Mouse (Mus musculus): ENCODE data around the gene Carmil1. TPM values are rescaled to one million over a fixed set of nuclear protein-coding genes. Genes with fewer than 3 reads are reported as not detected.

The Carmil1 gene
- polyA plus RNA-seq, 1 experiment from 2014 or later, result 34.3 TPM

- no peaks in the 10 kb centered on the region for H3K27me3 ChIP-seq
- 77% methylated on average over 5 of the region's 5 CpGs for WGBS
- H3K4me2 ChIP-seq (replicated peaks), result no peak overlapping the region
- peaks cover 4% of the 10 kb centered on the region; the same call in 1 of the 2 replicates for H3K4me1 ChIP-seq
- H3K4me3 ChIP-seq, result no peak overlapping the region
- H3K9me3 ChIP-seq (replicated peaks), result peaks cover 4% of the 10 kb centered on the region
- no peaks in the 10 kb centered on the region for H3K36me3 ChIP-seq
- no peak overlapping the region for H3K27ac ChIP-seq
- ATAC-seq (ENCODE audit: low FRiP score), result no peak
- no peak overlapping the region for H3K9ac ChIP-seq
Measured at GRCm38 (mm10) chr13:24194018-24194417, 86.6 kb downstream of the Carmil1 start.

GRCm38 (mm10) chr13:24190875-24191663 lies 89.5 kb downstream of the Carmil1 start:
- Histone ChIP-seq H3K9me3 (replicated peaks) (peaks cover 4% of the 10 kb centered on the region), H3K4me1 (0 out of 2 replicates have a peak, but pooled peaks cover 4% of the 10 kb centered on the region), H3K27ac (no peak overlapping the region), H3K36me3 (no peaks in the 10 kb centered on the region), H3K4me2 (replicated peaks) (no peak overlapping the region), H3K4me3 (no peak overlapping the region), H3K9ac (no peak overlapping the region), H3K27me3 (no peaks in the 10 kb centered on the region)
- ATAC-seq (ENCODE audit: low FRiP score), result no peak
- WGBS, result 84% methylated on average over 9 of the region's 9 CpGs

- no peak overlapping the region for H3K4me2 ChIP-seq (replicated peaks)
- no peaks in the 10 kb centered on the region for H3K27me3 ChIP-seq
- H3K27ac ChIP-seq, result no peak overlapping the region
- WGBS, result 80% methylated on average over 2 of the region's 2 CpGs
- H3K4me1 ChIP-seq, result peaks cover 13% of the 10 kb centered on the region; the same call in 1 of the 2 replicates
- no peak overlapping the region for H3K4me3 ChIP-seq
- no peak overlapping the region for H3K9ac ChIP-seq
- no peaks in the 10 kb centered on the region for H3K36me3 ChIP-seq
- H3K9me3 ChIP-seq (replicated peaks), result no peaks in the 10 kb centered on the region
- no peak for ATAC-seq (ENCODE audit: low FRiP score)
Measured at GRCm38 (mm10) chr13:24187026-24187425, 93.6 kb downstream of the Carmil1 start.

- Histone ChIP-seq H3K27ac (no peak overlapping the region), H3K4me2 (replicated peaks) (no peak overlapping the region), H3K36me3 (no peaks in the 10 kb centered on the region), H3K9ac (no peak overlapping the region), H3K27me3 (no peaks in the 10 kb centered on the region), H3K4me1 (peaks cover 9% of the 10 kb centered on the region; the same call in 1 of the 2 replicates), H3K9me3 (replicated peaks) (no peaks in the 10 kb centered on the region), H3K4me3 (no peak overlapping the region)
- 90% methylated on average over 3 of the region's 3 CpGs for WGBS
- ATAC-seq (ENCODE audit: low FRiP score), result no peak
Measured at GRCm38 (mm10) chr13:24185641-24186040, 95.0 kb downstream of the Carmil1 start.

- Histone ChIP-seq H3K36me3 (no peaks in the 10 kb centered on the region), H3K4me1 (peaks cover 9% of the 10 kb centered on the region; the same call in 1 of the 2 replicates), H3K4me3 (no peak overlapping the region), H3K27ac (no peak overlapping the region), H3K27me3 (no peaks in the 10 kb centered on the region), H3K4me2 (replicated peaks) (no peak overlapping the region), H3K9me3 (replicated peaks) (no peaks in the 10 kb centered on the region), H3K9ac (no peak overlapping the region)
- ATAC-seq (ENCODE audit: low FRiP score), result no peak
- 39% methylated on average over 6 of the region's 6 CpGs for WGBS
Measured at GRCm38 (mm10) chr13:24182878-24183277, 97.7 kb downstream of the Carmil1 start.

GRCm38 (mm10) chr13:24179538-24179937 lies 101.1 kb downstream of the Carmil1 start:
- no peaks in the 10 kb centered on the region for H3K9me3 ChIP-seq (replicated peaks)
- H3K4me1 ChIP-seq, result peaks cover 5% of the 10 kb centered on the region; the same call in 1 of the 2 replicates
- no peak overlapping the region for H3K4me2 ChIP-seq (replicated peaks)
- no peak overlapping the region for H3K9ac ChIP-seq
- H3K27me3 ChIP-seq, result no peaks in the 10 kb centered on the region
- WGBS, result 77% methylated on average over 10 of the region's 10 CpGs
- H3K27ac ChIP-seq, result no peak overlapping the region
- no peak for ATAC-seq (ENCODE audit: low FRiP score)
- H3K4me3 ChIP-seq, result no peak overlapping the region
- H3K36me3 ChIP-seq, result no peaks in the 10 kb centered on the region

- 67% methylated on average over 5 of the region's 5 CpGs for WGBS
Measured at GRCm38 (mm10) chr13:24177600-24177999, 103.0 kb downstream of the Carmil1 start.

GRCm38 (mm10) chr13:24176835-24177234 lies 103.8 kb downstream of the Carmil1 start:
- Histone ChIP-seq H3K4me2 (replicated peaks) (no peak overlapping the region), H3K36me3 (no peaks in the 10 kb centered on the region), H3K4me3 (no peak overlapping the region), H3K9me3 (replicated peaks) (no peaks in the 10 kb centered on the region), H3K27me3 (no peaks in the 10 kb centered on the region), H3K27ac (no peak overlapping the region), H3K4me1 (no peaks in the 10 kb centered on the region), H3K9ac (no peak overlapping the region)
- 85% methylated on average over 4 of the region's 4 CpGs for WGBS
- no peak for ATAC-seq (ENCODE audit: low FRiP score)

More at GRCm38 (mm10) chr13:24177600-24177999, 103.0 kb downstream of the Carmil1 start:
- H3K4me3 ChIP-seq, result no peak overlapping the region
- no peak for ATAC-seq (ENCODE audit: low FRiP score)
- no peaks in the 10 kb centered on the region for H3K9me3 ChIP-seq (replicated peaks)
- H3K27me3 ChIP-seq, result no peaks in the 10 kb centered on the region
- H3K36me3 ChIP-seq, result no peaks in the 10 kb centered on the region
- H3K4me2 ChIP-seq (replicated peaks), result no peak overlapping the region
- H3K4me1 ChIP-seq, result no peaks in the 10 kb centered on the region
- no peak overlapping the region for H3K27ac ChIP-seq
- no peak overlapping the region for H3K9ac ChIP-seq

GRCm38 (mm10) chr13:24169658-24170057 lies 110.9 kb downstream of the Carmil1 start:
- Histone ChIP-seq H3K4me3 (no peak overlapping the region), H3K27ac (no peak overlapping the region), H3K9me3 (replicated peaks) (no peaks in the 10 kb centered on the region), H3K36me3 (0 out of 2 replicates have a peak, but pooled peaks cover under 1% of the 10 kb centered on the region), H3K4me2 (replicated peaks) (no peak overlapping the region), H3K27me3 (no peaks in the 10 kb centered on the region), H3K9ac (no peak overlapping the region), H3K4me1 (no peaks in the 10 kb centered on the region)
- ATAC-seq (ENCODE audit: low FRiP score), result no peak
- 92% methylated on average over 1 of the region's 1 CpGs for WGBS

GRCm38 (mm10) chr13:24163368-24163767 lies 117.2 kb downstream of the Carmil1 start:
- Histone ChIP-seq H3K4me1 (no peaks in the 10 kb centered on the region), H3K4me2 (replicated peaks) (no peak overlapping the region), H3K4me3 (no peak overlapping the region), H3K36me3 (peaks cover 4% of the 10 kb centered on the region; the same call in 1 of the 2 replicates), H3K27ac (no peak overlapping the region), H3K27me3 (no peaks in the 10 kb centered on the region), H3K9ac (no peak overlapping the region), H3K9me3 (replicated peaks) (no peaks in the 10 kb centered on the region)
- WGBS, result 97% methylated on average over 1 of the region's 1 CpGs
- ATAC-seq (ENCODE audit: low FRiP score), result no peak

GRCm38 (mm10) chr13:24161105-24161504 lies 119.5 kb downstream of the Carmil1 start:
- WGBS, result 81% methylated on average over 4 of the region's 4 CpGs
- Histone ChIP-seq H3K4me2 (replicated peaks) (no peak overlapping the region), H3K9me3 (replicated peaks) (no peaks in the 10 kb centered on the region), H3K27ac (no peak overlapping the region), H3K36me3 (peaks cover 4% of the 10 kb centered on the region; the same call in 1 of the 2 replicates), H3K4me3 (no peak overlapping the region), H3K9ac (no peak overlapping the region), H3K27me3 (no peaks in the 10 kb centered on the region), H3K4me1 (no peaks in the 10 kb centered on the region)
- ATAC-seq (ENCODE audit: low FRiP score), result no peak

- Histone ChIP-seq H3K27me3 (no peaks in the 10 kb centered on the region), H3K4me2 (replicated peaks) (no peak overlapping the region), H3K4me1 (peaks cover 3% of the 10 kb centered on the region; the same call in 1 of the 2 replicates), H3K9me3 (replicated peaks) (no peaks in the 10 kb centered on the region), H3K9ac (no peak overlapping the region), H3K36me3 (peaks cover 4% of the 10 kb centered on the region; the same call in 1 of the 2 replicates), H3K4me3 (no peak overlapping the region), H3K27ac (no peak overlapping the region)
- WGBS, result 78% methylated on average over 4 of the region's 4 CpGs
- ATAC-seq (ENCODE audit: low FRiP score), result no peak
Measured at GRCm38 (mm10) chr13:24159972-24160371, 120.6 kb downstream of the Carmil1 start.

Measured in hindbrain, embryonic 12.5 days (tissue).